Mouse (Mus musculus): Measurements from ENCODE around the gene Rnf222.
A peak's percentile ranks its signal among the peaks of the same experiment; 100 is the strongest.

Rnf222 gene

GRCm38 (mm10) chr11:68888653-68889052, 300 bp downstream of the Rnf222 start:
- no peak for DNase-seq (ENCODE audit: low read depth in 2 of 2, low spot score in 2 of 2)

- no peak for DNase-seq (ENCODE audit: low read depth in 2 of 2, low spot score in 2 of 2)
Measured at GRCm38 (mm10) chr11:68890625-68891024, 2.3 kb downstream of the Rnf222 start.

- DNase-seq (ENCODE audit: low read depth in 2 of 2, low spot score in 2 of 2) = no peak
Measured at GRCm38 (mm10) chr11:68891823-68892222, 3.5 kb downstream of the Rnf222 start.

- DNase-seq (ENCODE audit: low read depth in 2 of 2, low spot score in 2 of 2) = no peak
Measured at GRCm38 (mm10) chr11:68892233-68892832, 4.0 kb downstream of the Rnf222 start.

- DNase-seq (ENCODE audit: low read depth in 2 of 2, low spot score in 2 of 2) = no peak
Measured at GRCm38 (mm10) chr11:68893911-68894464, 5.6 kb downstream of the Rnf222 start.

GRCm38 (mm10) chr11:68896247-68896646, 7.9 kb downstream of the Rnf222 start:
- DNase-seq (ENCODE audit: low read depth in 2 of 2, low spot score in 2 of 2) = no peak

GRCm38 (mm10) chr11:68897120-68897519, 8.8 kb downstream of the Rnf222 start:
- peak; percentile 30 to 59 for DNase-seq (ENCODE audit: low read depth in 2 of 2, low spot score in 2 of 2)

GRCm38 (mm10) chr11:68897838-68898237, 9.5 kb downstream of the Rnf222 start:
- no peak for DNase-seq (ENCODE audit: low read depth in 2 of 2, low spot score in 2 of 2)

GRCm38 (mm10) chr11:68898790-68899189, 10.4 kb downstream of the Rnf222 start:
- no peak for DNase-seq (ENCODE audit: low read depth in 2 of 2, low spot score in 2 of 2)

GRCm38 (mm10) chr11:68899815-68900214, 11.5 kb downstream of the Rnf222 start:
- DNase-seq (ENCODE audit: low read depth in 2 of 2, low spot score in 2 of 2) = no peak

GRCm38 (mm10) chr11:68900519-68901350, 12.4 kb downstream of the Rnf222 start:
- no peak for DNase-seq (ENCODE audit: low read depth in 2 of 2, low spot score in 2 of 2)

- peak; percentile 96 to 99 for DNase-seq (ENCODE audit: low read depth in 2 of 2, low spot score in 2 of 2)
Measured at GRCm38 (mm10) chr11:68901351-68902046, 13.1 kb downstream of the Rnf222 start, which contains the start of gene Rpl26. Gene Rpl26, plus strand, starts transcription at chr11:68901583.

- DNase-seq (ENCODE audit: low read depth in 2 of 2, low spot score in 2 of 2) = no peak
Measured at GRCm38 (mm10) chr11:68902047-68902364, 13.7 kb downstream of the Rnf222 start.

- no peak for DNase-seq (ENCODE audit: low read depth in 2 of 2, low spot score in 2 of 2)
Measured at GRCm38 (mm10) chr11:68902367-68902766, 14.0 kb downstream of the Rnf222 start.

- DNase-seq (ENCODE audit: low read depth in 2 of 2, low spot score in 2 of 2) = no peak
Measured at GRCm38 (mm10) chr11:68902823-68903222, 14.5 kb downstream of the Rnf222 start.

- no peak for DNase-seq (ENCODE audit: low read depth in 2 of 2, low spot score in 2 of 2)
Measured at GRCm38 (mm10) chr11:68903775-68904174, 15.4 kb downstream of the Rnf222 start.

- DNase-seq (ENCODE audit: low read depth in 2 of 2, low spot score in 2 of 2) = peak; percentile 57 to 72
Measured at GRCm38 (mm10) chr11:68904375-68905137, 16.2 kb downstream of the Rnf222 start.

GRCm38 (mm10) chr11:68905138-68905531, 16.8 kb downstream of the Rnf222 start:
- no peak for DNase-seq (ENCODE audit: low read depth in 2 of 2, low spot score in 2 of 2)

- no peak for DNase-seq (ENCODE audit: low read depth in 2 of 2, low spot score in 2 of 2)
Measured at GRCm38 (mm10) chr11:68905665-68906460, 17.5 kb downstream of the Rnf222 start.

GRCm38 (mm10) chr11:68906461-68906790, 18.1 kb downstream of the Rnf222 start:
- no peak for DNase-seq (ENCODE audit: low read depth in 2 of 2, low spot score in 2 of 2)
